Mouse (Mus musculus) CD4-positive helper T cell, adult 2 months (primary cell): Measurements from ENCODE around the gene C2cd4c.

Source experiments
- DNase-seq: peaks from one replicate; pipeline ENCODE4 v3.0.0-alpha.2; 2012; ENCODE audit warnings: low read depth, missing footprints, low spot score

C2cd4c gene

GRCm38 (mm10) chr10:79578891-79579290 lies 34.9 kb downstream of the C2cd4c start:
- no peak for DNase-seq

GRCm38 (mm10) chr10:79578276-79578675 lies 35.5 kb downstream of the C2cd4c start:
- DNase-seq = no peak

- DNase-seq = no peak
These were observed 36.4 kb downstream of the C2cd4c start for GRCm38 (mm10) chr10:79577376-79577775.

- no peak for DNase-seq
These were observed 38.1 kb downstream of the C2cd4c start for GRCm38 (mm10) chr10:79575754-79576153.

- no peak for DNase-seq
These were observed 39.0 kb downstream of the C2cd4c start for GRCm38 (mm10) chr10:79574796-79575195.

- DNase-seq = no peak
These were observed 39.5 kb downstream of the C2cd4c start for GRCm38 (mm10) chr10:79574350-79574749.

- DNase-seq = no peak
These were observed 40.2 kb downstream of the C2cd4c start for GRCm38 (mm10) chr10:79573611-79574010.

- DNase-seq = no peak
These were observed 42.5 kb downstream of the C2cd4c start for GRCm38 (mm10) chr10:79571314-79571713.

- no peak for DNase-seq
These were observed 43.9 kb downstream of the C2cd4c start for GRCm38 (mm10) chr10:79569921-79570320.

GRCm38 (mm10) chr10:79559716-79560115 lies 54.1 kb downstream of the C2cd4c start:
- DNase-seq = no peak

- DNase-seq = no peak
These were observed 56.3 kb downstream of the C2cd4c start for GRCm38 (mm10) chr10:79557496-79557895.

GRCm38 (mm10) chr10:79556951-79557350 lies 56.9 kb downstream of the C2cd4c start:
- no peak for DNase-seq
